Mouse (Mus musculus) embryo, embryonic 10 days (tissue): Measurements from ENCODE around the gene Taf9.

Source experiments
- DNase-seq: peaks from one replicate; pipeline ENCODE4 v3.0.0-alpha.2; 2015; ENCODE audit warnings: low spot score

The Taf9 gene

DNA sequence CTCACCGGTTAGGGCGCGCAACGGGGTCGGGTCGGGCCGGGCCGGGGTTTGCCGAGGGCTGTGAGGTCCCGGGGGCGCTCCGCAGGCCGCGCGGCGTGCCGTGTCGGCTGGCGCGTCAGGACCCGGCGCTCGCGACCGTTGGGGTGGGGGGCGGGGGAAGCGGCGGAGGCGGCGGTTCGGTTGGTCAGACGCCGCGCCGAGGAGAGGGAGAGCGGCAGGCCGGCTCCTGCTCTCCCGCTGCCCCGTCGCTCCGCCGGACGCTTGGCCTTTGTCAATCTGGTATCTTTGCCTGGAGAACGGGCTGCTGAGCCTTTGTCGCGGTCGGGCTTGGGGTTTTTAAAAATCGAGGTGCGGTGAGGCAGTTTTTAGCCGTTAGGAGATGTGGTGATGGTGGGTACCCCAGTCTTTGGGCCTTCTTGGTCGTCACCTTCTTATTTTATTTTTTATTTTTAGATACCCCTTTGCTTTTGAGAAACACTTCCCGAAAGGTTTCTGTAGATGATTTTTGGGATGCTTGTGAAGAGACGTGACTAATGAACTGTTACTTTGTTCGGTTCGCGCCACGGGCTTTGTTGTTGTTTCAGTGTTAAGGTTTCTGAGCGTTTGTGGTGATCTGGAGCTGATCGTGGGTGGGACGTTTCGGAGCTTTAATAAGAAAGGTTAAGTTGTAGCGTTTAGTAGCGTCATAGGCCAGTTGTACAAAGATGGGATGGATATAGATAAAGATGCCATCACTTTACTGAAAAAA, at the start of gene Taf9:
TSS of gene Taf9 (plus strand) at position 141 of the 748 bp plus-strand sequence.
- no peak for DNase-seq

DNA sequence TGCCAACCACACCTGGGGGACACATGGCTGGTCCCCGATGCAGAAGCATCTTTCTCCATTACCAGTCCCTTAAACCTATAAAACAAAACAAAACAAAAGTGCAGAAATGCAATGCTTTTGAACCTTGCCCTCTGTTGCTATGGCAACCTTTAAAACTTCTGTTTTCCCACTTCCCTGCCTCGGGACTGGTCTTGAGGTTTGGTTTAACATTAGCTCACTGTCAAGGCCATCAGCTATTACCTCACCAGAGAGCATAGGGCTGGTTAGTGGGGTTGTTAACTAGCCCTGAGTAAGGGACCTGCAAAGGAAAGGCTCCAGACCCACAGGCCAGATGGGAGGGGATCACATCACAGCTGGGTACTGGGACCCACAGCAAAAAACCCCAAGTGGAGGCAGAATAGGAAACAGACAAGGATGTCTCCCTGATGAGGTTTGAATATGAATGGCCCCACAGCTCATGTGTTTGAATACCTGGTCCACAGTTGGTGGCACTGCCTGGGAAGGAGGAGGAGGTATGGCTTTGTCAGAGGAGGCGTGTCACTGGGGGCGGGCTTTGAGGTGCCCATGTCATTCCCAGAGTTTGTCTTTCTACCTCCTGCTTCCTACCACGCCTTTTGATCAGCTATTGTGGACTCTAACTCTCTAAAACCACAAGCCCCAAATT, 49.0 kb upstream of the Taf9 start:
- DNase-seq = no peak

DNA sequence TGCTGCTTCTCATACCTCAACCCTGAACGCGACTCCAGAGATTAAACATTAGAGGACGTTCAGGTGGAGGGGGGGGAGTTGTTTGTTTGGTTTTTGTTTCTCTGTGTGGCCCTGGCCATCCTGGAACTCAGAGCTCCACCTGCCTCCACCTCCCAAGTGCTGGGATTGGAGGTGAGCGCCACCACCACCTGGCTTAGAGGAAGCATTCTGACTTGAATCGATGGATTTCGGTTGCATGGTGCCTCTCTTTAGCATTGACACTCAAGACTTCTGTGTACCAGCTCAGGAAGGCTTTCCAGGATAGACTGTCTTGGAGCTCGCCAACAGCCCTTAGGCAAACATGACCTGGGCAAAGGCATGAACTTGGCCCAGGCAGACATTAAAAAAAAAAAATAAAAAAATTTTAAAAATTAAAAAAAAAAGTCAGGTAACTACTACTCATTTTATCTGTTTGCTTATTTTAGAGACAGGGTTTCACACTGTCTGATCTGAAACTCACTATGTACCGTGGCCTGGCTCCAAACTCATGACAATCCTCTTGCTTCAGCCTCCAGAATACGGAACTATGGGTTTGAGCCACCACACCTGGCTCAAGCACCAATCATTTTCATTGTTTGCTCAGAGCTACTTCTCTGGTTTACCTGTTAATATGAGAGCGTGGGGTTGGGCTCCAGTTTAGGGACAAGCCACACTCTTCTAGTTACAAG, 48.2 kb upstream of the Taf9 start:
- no peak for DNase-seq

DNA sequence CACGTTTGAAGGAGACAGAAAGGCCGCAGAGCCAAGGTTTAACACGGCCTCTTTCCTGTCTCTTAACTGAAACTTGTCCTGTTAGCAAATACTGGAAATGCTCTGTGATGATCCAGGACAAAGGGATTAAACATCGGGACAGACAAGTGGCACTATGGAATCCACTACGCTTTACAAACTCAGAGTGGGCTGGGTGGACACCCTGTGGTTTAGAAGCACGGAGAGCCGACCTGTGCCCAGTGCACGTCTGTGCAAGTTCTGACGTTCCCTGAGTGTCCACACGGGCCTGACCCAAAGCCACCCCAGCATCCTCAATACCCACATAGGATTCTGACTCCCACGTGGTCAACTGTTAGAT, 47.7 kb upstream of the Taf9 start:
- no peak for DNase-seq

DNA sequence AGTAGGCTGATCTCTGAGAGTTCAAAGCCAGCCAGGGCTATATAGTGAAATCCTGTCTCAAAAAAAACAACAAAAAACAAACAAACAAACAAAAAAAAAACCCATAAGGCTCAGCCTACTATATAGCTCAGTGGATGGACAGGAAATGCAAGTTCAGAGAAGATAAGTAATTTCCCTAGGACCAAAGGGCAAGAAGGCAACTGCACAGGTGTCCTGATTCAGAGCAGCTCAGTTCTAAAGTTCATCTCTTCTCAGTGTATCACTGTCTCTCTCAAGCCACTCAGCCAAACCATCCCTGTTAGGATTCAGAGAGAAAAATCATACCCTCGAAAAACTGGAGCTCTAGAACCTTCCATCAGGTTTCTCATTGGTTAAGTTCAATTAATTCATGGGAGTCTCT, 45.5 kb upstream of the Taf9 start:
- no peak for DNase-seq

DNA sequence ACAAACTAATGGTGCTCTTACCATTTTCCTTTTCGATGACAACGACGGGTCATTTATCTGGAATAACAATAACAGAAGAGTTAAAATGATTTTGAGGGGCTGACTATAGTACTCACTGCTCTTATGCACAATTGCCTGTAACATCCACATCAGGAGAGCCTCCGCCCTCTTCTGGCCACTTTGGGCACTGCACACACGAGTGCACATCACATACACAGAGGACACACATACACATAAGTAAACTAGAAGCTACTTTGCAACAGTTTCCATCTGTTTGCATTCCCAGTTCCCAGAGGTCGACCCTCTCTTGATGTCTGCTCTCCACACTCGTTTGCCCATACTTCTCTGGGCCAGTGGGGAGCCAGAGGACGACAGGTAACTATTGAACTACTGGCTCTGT, 43.6 kb upstream of the Taf9 start:
- DNase-seq = no peak

DNA sequence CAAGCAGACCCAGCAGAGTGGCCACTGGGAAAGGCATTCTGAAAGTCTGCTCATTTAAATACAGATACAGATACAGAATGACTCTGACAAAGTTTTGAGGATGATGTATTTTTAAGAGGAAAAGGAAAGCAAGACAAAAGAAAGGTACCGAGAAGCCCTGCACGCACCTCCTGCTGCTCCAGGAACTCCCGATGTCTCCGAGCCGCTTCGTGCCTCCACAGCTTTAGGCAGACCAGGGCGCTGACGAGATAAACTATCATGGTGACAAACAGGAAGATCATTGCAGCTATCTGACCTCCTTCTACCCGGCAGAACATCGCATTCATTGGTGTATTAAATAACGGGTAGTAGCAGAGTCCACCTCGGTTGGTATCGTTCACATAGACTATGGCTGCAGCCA, 40.1 kb upstream of the Taf9 start:
- DNase-seq = no peak

DNA sequence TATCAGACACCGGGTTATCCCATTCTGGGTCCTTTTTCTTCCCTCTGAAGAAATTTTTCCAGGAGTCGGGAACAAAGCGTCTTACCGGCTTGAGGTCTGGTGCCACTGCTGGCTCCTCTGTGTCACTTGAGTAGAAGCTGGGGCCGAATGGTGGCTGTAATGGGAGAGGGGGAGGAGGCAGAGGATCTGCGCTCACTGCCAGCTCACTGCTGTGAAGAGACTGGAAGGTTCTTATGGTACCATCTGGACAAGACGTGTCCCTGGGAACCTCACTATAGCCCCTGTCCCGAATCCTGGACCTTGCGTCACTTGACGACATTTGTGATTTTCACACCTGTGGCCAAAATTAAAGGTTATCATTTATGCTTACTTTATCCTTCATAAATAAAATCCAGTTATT, 39.1 kb upstream of the Taf9 start:
- no peak for DNase-seq

DNA sequence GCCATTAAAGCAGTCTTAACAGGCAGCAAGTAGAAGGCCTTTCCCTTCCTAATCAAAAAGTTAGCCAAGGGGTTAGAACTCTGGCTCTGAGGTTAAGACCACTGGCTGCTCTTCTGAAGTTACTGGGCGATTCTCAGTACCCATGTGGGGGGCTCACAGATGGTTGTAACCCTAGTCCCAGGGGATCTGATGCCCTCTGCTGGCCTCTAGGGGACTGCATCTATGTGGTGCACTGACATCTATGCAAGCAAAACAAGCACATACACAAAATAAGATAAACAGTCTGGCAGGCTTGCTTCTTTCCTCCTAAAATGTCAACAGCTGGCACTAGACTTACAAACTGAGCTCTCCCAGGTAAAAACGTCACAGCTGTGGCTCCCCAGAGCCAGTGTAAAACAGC, 38.5 kb upstream of the Taf9 start:
- DNase-seq = no peak

DNA sequence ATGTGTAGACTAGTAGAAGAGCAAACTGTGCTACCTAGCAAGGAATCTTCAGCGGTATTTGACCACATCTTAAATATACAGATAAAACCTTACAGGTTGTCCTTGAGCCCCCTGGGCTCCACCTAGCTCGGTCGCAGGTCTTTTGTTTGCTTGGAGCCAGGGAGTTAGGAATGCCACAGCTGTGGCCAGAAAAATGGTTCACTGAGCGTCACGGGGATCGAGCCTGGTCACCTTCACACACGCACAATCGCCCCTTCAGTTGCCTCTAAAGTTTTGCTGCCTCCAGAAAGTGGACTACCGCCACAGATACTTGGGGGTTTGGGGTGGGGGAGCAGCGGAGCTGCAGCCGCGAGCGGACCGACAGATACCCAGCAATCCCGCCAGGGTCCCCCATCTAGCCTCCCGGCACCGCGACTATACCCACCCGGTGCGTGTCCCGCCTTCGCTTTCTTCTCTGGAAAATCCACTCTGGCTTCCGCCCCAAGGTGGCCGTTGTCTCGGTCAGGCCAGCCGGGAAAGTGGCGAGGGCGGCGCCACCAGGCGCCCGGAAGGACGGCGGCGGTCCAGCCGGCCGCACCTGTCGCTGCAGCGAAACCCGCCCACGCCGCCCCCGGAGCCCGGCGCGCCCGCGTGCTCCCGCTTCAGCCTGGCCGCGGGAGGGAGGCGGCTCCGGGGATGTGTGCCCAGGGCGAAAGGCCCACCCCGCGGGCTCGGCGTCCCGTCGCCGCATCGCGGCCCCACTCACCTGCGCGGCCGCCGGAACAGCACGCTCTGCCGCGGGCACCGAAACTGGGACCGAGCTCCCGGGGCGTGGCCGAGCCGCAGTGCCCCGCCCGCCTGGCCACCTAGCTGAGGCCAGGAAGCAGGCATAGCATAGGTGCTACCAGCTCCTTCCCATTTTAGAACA, 34.9 kb upstream of the Taf9 start, which contains the start of gene Marveld2:
TSS of gene Marveld2 (minus strand) at position 791 of the 907 bp plus-strand sequence.
- peak; percentile 42 for DNase-seq

DNA sequence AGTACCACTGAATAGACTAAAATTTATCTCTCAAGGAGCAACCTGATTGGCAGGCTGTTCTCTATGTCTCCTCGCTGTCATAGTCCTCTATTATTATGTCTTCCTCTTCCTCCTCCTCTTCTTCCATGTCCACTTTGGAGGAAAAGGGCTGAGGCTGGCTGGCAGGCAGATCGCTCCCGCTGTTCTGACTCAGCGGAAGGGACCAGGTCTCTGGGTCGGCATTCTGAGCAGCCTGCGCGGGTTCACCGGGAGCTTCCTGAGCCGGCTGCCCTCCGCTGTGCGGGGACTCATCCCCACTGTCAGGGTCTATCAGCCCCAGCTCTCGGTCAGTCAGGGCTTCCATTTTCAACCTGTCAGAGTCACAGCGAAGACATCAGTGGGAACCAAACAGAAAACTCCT, 33.8 kb upstream of the Taf9 start:
- DNase-seq = no peak

DNA sequence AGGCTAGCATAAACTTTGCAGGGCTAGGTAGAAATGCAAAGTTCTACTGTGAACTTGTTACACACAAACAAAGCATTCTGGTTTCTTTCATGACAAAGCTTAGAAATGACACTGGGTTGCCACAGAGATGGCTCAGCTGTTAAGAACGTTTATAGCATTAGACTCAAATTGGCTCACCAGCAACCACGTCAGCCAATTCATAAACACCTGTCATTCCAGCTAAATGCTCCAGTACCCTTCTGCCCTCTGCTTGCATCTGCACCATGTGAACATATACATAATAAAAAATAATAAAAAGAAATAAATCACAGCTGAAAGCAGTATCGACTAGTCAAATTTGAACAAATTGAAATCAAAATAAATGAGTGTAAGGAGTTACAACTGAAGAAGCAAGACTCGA, 29.1 kb upstream of the Taf9 start:
- DNase-seq = no peak

DNA sequence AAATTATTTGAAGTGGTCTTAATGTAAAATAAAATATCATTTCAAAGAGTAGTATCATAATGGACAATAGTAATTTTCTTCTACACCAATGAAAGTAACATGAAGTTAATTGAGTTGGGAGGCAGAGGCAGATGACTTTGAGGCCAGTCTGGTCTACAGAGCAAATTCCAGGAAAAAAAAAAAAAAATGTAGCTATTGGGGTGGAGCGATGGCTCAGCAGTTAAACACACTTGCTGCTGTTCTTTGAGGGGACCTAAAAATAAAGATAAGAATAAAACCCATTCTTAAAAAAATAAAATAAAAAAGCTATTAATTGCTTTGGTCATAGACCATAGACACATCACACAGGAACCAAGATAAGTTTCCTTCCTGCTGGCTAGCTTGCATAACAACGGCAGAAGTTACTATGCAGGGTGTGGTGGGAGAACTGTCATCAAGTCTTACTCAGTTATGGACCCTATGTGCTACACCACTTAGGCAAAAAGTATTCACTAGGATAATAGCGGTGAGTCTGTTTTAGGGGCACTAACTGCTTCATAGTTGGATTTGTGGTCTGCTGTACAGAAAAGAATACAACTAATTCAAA, 17.2 kb upstream of the Taf9 start:
- no peak for DNase-seq

DNA sequence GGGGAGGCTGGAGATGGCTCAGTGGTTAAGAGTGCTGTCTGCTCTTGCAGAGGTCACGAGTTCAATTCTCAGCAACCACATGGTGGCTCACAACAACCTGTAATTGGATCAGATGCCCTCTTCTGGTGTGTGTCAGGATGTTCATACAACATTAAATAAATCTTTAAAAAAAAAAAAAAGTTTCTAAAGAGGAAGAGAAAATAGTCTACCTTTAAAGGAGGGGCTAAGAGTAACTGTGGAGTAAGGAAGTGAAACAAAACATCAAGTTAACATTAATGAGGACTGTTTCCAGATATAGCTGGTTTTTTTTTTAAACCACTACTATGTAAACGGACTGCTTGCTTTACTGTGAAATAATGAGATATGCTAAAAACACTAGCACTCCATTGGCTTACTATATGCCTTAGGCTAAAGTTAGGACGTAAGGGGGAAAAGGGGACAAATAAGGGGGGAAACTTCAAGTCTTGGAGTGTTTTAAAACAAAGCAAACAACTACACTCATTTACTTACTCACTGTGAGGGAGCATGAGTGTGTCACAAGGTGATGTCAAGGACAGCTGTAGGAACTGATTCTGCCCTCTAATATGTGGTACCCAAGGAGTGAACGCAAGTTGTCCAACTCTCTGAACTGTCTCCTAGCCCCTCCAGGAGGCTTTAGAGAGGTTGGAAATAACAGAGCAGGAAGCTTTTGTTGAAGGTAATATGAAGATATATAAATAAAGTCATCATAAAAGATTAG, 8.7 kb upstream of the Taf9 start:
- DNase-seq = no peak

DNA sequence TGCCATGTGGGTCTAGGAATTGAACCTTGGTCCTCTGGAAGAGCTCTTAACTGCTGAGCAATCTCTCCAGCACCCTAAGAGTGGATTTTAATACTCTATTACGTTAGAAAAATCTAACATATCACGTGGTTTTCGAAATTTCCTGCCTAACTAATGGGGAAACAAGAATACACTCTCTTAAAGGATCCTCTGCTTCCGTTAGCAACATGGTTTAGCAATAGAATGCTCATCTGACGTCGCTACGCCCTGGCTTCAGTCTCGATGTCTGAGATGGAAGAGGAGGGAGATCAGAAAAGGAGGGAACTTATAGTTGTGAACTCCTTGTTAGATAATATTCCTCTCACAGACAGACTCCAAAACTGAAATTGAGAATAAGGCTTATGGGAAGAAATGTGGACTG, 3.2 kb upstream of the Taf9 start:
- no peak for DNase-seq

DNA sequence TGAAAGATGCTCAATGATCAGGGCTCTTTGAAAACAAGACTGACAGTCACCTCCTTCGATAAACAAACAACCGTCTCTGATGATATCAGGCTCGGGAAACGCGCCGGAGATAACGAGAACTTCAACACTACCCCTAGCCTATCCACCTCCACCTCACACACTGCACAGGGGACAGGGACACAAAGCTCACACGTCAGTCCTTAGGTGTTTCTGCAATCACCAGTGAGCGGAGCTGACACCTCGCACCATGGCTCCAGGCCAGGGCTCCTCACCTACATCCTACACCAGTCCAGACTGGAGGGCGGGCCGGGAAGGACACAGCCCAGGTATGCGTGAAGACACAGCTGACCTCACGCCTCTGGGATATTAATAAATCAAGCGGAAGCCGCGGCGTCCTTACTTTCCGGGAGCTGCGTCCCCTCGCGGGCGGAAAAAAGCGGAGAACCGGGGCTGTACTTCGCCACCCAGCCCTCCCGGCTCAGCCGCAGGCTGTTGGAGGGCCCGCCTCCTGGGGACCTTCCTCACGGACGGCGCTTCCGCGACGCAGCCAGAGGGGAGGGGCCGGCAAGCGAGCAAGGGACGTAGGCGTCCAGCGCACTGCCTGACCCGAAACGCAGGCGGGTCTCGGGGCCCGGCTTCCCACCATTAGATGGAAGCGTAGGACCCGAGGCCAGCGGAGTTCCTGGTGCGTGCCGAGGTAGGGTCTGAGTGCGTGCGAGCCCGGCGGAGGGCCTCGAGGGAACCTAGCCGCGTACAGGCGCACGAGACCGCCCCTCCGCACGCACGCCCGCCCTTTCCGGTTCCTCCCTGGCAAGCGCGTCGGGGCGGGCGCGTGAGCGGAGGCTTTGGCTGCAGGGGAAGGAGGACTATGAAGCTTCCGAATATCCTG, 585 bp upstream of the Taf9 start, which contains the start of the genes Ak6 and Rad17:
TSS of gene Ak6 (plus strand) at position 430 of the 889 bp plus-strand sequence.
TSS of gene Rad17 (minus strand) at position 502 of the 889 bp plus-strand sequence.
- peak; percentile 92 for DNase-seq

DNA sequence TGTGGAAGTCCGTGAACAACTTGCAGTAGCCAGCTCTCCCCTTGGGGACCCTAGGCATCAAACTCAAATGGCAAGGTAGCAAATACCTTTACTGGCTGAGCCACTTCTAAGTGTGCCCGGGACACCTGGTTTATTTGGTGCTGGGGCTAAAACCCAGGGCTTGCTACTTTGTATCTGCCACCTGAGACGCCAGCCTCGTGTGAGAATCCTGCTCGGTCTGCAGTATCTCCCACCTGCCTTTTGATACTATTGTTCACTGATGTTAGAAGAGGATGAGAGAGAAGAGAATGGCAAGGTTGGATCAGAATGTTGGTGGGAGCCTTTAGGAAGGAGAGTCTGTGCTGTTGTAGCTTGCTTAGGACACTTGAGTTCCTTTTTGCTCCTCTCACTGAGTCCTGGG, 6.7 kb downstream of the Taf9 start:
- no peak for DNase-seq

DNA sequence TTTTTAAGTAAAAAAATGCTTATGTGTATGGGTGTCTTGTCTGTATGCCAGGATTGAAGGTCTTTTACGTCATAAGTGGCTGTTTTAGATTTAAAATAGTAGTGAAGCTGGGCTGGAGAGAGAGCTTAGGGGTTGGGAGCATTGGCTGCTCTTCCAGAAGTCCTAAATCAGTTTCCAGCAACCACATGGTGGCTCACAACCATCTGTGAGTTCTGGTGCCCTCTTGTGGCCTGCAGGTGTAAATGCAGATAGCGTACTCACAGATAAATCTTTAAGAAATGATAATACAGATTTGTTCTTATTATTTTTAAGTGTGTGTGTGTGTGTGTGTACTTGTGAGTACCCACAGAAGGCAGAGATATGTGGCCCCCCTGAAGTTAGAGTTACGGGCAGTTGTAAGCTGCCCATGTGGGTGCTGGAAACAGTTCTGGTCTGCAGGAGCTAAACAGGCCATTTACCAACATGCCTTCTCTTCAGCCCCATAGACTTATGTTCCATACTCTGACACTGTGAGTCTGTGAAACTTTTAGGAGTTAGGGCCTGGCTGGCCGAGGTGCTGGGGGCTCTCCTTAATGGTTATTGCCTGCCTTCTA, 8.6 kb downstream of the Taf9 start:
- peak; percentile 82 for DNase-seq

DNA sequence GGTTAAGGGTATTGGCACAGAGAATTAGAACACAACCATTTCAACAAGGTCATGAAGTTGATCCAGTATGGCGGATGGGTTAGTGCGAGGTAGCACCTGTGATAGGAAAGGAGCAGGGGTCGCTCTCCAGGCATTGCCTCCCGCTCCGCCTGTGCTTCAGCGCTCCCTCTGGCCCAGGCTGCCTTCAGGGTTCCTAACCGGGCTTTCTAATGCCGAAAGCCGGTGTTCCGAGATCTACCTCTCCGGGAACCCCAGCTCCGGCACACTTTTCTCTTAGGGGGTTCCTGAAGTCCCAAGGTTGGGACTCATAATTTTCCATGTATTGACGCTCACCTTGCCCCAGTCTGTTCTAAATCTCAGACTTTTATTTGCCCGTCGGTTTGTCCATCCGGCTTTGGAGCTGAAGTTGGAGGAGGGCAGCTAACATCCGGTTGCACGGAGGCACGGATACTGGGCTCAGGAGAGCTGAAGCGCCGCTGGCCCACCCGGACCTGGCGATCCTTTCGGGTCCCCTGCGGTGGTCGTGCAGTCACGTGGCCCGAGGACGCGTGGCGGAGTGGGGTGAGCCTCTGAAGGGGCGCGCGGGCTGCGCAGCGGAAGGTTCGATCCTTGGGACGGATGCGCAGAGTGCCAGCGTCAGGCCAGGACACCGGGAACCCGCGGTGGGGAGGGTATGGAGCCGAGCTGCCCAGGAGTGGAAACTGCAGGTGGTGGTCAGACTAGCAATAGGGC, 18.1 kb downstream of the Taf9 start, which contains the start of gene Ccdc125:
TSS of gene Ccdc125 (plus strand) at position 427 of the 732 bp plus-strand sequence.
- DNase-seq = peak; percentile 70
